Mouse (Mus musculus) urinary bladder, postnatal 4 days (tissue): ENCODE results near the gene Myh14.
A peak's percentile ranks its signal among the peaks of the same experiment; 100 is the strongest.

Experiments
- DNase-seq, 2 experiments: peaks; one replicate each; pipeline ENCODE4 v3.0.0; 2021 to 2022; ENCODE audit warnings: low spot score in 2 of 2

The Myh14 gene

DNA sequence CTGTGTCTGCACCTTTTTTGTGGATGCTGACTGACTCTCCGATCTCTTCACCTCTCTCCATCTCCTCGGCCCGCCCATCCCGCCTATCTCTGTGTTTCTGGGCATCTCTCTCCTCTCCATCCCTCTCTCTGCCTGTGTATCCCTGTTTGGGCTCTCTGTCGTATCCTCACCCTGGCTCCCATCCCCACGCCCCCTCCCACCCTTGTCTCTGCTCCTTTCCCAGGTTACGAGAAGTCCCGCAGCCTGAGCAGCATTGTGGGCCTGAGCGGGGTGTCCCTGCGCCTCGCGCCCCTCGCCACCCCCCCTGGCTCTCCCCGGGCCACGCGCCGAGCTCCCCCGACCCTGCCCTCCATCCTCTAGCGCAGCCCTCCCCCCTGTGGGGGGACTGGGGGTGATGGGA is 69.0 kb downstream of the Myh14 start:
- no peak for DNase-seq

GRCm38 (mm10) chr7:44600691-44601262 is 69.9 kb downstream of the Myh14 start:
- no peak for DNase-seq

DNA sequence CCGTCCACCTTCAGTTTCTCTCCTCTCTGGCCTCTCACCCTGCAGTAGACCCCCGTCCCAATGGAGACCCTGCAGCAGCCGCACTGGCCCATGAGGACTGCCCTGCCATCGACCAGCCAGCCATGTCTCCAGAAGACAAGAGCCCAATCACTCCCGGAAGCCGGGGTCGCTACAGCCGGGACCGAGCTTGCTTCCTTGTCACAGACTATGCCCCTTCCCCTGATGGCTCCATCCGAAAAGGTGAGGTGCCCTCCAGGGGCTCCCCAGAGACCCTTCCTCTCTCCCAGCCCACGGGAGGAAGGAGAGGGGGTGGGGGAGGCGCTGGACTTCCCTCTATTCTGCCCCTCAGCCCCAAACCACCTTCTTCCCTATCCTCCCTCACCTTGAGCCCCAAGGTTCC is 72.3 kb downstream of the Myh14 start:
- no peak for DNase-seq

DNA sequence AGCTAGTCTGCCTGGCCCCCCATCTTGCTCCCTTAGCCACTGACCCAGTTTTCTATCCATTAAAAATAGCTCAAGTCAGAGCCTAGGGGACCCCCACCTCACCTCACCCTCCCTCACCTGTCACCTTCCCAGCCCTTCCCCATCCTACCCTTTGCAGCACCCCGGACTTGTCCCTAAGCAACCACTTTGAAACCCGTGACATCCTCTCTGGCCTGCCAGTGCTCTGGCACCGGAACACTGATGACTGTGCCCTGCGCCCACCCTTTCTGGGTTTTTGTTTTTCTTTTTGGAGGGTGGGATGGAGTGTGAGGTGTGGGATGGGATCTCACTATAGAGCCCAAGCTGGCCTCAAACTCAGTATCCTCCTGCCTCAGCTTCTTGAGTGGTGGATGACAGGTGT is 73.0 kb downstream of the Myh14 start:
- DNase-seq: no peak

DNA sequence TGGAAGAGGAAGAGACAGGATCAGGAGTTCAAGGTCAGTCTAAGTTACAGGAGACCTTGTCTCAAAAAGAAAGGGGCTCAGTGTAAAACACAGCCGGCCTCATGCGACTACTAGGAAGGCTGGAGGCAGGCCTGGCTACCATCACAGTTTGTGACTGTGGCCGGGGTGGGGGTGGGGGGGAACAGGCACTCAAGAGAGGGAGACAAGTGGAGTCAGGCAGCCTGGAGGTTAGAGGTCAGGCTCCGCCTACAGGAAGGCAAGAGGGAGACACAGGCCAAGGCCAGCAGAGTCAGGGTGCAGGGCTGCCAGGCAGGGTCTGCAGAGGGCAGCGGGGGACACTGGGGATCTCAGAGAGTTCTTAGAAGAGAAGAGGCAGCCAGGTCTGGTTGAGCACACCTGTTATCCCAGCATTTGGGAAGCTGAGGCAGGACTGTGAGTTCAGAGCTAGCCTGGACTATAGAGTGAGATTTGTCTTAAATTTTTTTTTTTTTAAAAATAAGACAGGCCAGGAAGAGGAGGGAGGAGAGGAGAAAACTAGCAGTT is 73.6 kb downstream of the Myh14 start:
- no peak for DNase-seq

- no peak for DNase-seq
Observed at GRCm38 (mm10) chr7:44596051-44596450, 74.6 kb downstream of the Myh14 start.

GRCm38 (mm10) chr7:44595131-44595561 is 75.5 kb downstream of the Myh14 start:
- DNase-seq: no peak

- DNase-seq: no peak
Observed at GRCm38 (mm10) chr7:44594291-44594690, 76.4 kb downstream of the Myh14 start.

DNA sequence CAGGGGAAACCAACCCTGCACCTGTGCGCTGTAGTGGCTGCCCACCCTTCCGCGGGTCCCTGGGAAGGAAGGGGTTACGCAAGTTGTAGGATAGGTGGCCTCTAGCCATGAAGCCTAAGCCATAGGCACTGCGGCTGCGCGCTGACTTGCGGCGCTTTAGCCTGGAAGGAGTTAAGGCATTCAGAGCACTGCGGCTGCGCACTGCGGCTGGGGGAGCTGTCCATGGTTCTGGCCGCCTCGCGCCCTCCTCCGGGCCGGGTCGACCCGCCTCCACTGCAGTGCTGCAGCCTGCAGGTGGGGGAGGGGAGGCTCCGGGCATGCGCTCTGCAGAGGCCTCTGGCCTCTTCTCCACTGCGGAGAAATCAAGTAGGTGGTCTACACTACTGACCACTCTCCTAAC is 76.9 kb downstream of the Myh14 start:
- peak; percentile 79 to 90 for DNase-seq

- no peak for DNase-seq
Observed at GRCm38 (mm10) chr7:44593051-44593450, 77.6 kb downstream of the Myh14 start.

DNA sequence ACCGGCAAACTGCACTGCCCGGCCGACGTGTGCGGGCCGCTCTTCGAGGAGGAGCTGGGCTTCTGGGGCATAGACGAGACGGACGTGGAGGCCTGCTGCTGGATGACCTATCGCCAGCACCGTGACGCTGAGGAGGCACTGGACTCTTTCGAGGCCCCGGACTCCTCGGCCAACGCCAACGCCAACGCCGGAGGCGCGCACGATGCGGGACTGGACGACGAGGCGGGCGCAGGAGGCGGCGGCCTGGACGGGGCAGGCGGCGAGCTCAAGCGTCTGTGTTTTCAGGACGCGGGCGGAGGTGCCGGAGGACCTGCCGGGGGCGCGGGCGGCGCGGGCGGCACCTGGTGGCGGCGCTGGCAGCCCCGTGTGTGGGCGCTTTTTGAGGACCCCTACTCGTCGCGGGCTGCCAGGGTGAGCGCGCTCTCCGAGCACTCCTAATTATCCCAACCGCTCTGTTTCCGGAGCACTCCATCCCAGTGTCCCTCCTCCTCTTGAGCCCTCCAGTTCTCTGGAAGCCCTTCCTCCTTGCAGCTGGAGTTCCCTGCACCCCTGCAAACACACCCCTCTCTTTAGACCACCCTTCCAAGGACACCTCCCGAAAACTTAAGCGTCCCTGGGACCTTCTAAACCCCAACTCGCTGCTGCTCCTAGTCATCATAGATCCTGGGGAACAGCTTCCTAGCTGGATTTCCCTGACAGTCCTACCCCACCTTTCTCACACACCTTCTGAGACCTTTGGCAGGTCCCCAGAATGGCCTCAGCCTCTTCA is 79.1 kb downstream of the Myh14 start:
- DNase-seq: no peak

DNA sequence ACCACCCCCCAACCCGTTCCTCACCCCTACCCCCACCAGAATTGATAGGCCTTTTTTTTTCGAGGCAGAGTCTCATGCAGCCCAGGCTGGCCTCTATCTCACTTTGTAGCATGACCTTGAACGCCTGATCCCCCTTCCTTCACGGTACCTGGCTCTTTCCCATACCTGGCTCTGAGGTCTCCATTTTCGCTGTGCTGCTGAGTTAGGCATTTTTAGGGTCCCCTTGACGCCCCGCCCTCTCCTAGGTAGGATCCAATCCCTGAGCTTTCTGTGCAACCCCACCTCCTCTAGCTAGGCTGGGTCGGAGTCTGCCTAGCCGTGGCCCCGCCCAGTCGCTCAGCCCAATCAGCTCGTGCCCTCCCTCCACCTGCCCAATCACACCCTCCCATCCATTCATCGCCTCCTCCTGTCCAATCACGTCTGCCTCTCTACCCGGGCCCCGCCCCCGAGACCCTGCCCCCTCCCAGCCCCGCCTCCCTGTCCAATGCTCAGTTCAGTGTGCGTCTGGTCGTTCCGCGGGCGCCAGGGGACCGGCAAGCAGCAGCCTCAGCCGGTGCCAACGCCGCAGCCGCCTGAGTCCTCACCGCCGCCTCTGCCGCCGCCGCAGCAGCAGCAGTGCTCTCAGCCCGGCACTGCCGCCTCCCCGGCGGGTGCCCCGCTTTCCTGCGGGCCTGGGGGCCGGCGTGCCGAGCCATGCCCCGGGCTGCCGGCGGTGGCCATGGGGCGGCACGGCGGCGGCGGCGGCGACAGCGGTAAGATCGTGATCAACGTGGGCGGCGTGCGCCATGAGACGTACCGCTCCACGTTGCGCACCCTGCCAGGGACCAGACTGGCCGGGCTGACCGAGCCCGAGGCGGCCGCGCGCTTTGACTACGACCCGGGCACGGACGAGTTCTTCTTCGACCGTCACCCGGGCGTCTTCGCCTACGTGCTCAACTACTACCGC is 80.0 kb downstream of the Myh14 start, which contains the start of gene Kcnc3:
Gene Kcnc3 (plus strand): TSS at position 263 of the 946 bp plus-strand sequence.
- DNase-seq: peak; percentile 78 to 83

GRCm38 (mm10) chr7:44589946-44590345 is 80.7 kb downstream of the Myh14 start:
- no peak for DNase-seq

- DNase-seq: no peak
Observed at GRCm38 (mm10) chr7:44589149-44589548, 81.5 kb downstream of the Myh14 start.

DNA sequence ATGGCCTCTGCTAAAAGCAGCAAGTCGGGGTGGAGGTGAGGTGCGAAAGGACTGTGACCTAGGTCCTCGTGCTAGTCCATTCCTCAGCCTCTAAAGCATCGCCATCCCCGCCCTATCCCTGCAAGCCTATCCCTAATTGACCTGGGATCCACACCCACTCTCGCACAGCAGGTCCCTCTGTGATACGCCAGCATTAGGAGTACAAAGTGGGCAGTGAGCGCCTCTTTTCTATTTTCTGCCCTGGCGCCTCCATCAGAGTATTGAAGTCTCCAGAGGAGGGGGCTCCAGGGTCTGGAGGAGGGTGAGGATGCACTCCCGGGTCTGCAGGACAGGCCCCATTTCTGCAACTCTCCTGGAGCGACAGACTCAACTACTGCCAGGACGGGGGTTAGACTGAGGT is 82.3 kb downstream of the Myh14 start:
- DNase-seq: no peak

- DNase-seq: no peak
Observed at GRCm38 (mm10) chr7:44587676-44588075, 83.0 kb downstream of the Myh14 start.

GRCm38 (mm10) chr7:44586930-44587329 is 83.7 kb downstream of the Myh14 start:
- no peak for DNase-seq

DNA sequence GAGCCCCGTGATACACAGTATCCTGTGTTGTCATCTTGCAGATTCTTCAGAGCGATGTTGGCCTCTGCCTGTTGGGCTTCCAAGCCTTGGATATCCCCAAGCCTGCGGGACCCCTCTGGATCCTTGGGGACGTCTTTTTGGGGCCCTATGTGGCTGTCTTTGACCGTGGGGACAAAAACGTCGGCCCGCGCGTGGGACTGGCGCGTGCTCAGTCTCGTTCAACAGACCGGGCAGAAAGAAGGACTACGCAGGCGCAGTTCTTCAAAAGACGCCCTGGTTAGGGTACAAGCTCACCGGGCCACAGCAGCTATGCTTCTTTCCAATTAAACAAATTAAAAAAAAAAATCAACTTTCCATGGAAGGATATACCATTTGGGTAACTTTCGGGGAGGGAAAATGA is 84.1 kb downstream of the Myh14 start:
- DNase-seq: no peak

- DNase-seq: no peak
Observed at GRCm38 (mm10) chr7:44585606-44586005, 85.0 kb downstream of the Myh14 start.

- DNase-seq: no peak
Observed at GRCm38 (mm10) chr7:44584921-44585320, 85.7 kb downstream of the Myh14 start.

DNA sequence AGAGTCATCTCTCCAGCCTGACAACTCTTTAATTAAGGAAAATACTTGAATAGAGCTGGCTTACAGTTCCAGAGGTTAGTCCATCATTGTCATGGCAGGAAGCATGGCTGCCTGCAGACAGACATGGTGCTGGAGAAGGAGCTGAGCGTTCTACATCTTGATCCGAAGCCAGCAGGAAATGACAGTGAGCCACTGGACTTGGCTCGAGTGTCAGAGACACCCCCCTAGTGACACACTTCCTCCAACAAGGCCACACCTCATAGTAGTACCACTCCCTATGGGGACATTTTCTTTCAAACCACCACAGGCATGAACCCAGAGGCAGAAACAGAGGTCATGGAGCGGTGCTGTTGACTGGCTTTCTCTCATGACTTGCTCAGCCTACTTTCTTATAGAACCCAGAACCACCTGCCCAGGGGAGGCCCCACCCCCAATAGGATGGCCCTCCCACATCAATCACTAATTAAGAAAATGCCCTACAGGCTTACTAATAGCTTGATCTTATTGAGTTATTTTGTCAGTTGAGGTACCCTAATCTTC is 86.3 kb downstream of the Myh14 start:
- DNase-seq: no peak

- DNase-seq: no peak
Observed at GRCm38 (mm10) chr7:44583146-44583545, 87.5 kb downstream of the Myh14 start.
